In the genomic region with DNA sequence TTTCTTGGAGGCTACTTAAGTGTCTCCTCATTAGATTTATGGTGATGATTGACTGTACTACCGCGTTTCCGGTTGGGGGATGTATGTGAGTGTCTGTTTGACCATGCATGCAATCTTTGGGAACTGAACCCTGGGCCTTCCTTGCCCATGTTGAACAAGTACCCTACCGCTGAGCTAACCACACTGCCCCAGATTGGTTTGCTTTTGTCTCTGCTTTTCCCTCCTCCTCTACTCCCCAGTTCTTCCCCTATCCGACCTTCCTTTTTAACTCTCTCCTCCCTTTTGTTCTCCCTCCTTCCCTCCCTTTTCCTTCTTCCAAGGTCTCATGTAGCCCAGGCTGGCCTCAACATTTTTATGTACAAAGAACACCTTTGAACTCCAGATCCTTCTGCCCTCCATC, we compare ENCODE assay signal across 9 mouse cellular contexts. TPM values are rescaled to one million over a fixed set of nuclear protein-coding genes. Genes with fewer than 3 reads are reported as not detected.
A peak's percentile ranks its signal among the peaks of the same experiment; 100 is the strongest.
DNase-seq lines count a peak whose midpoint lies in the region; ATAC-seq and TF ChIP-seq lines count a peak whose summit lies in the region.
"Had no signal": no experiment of that assay in that cellular context is flagged by ENCODE, and none has a peak within 500 bp of the region (broad histone marks: within the 10 kb centered on the region; RNA-seq: fewer than 3 reads in every experiment).

No protein-coding gene starts in this region.

- H3K4me1 ChIP-seq in heart, embryonic 13.5 days: peaks cover 24% of the 10 kb centered on the region
- no peaks in the 10 kb centered on the region; the same call in none of the 2 replicates for H3K4me1 ChIP-seq in bone marrow, adult 2 months (ENCODE audit: control insufficient read depth, insufficient read depth, low read length)
- H3K4me1 ChIP-seq in hindbrain, embryonic 13.5 days (replicated peaks): peaks cover 13% of the 10 kb centered on the region
- H3K4me1 ChIP-seq in midbrain, embryonic 12.5 days: peaks cover 18% of the 10 kb centered on the region

- peak overlapping the region; percentile 87 for H3K4me2 ChIP-seq in heart, embryonic 13.5 days
- H3K4me2 ChIP-seq in hindbrain, embryonic 13.5 days: peak overlapping the region; percentile 82
- peak overlapping the region; percentile 76 for H3K4me2 ChIP-seq in midbrain, embryonic 12.5 days (replicated peaks)

- H3K27me3 ChIP-seq in heart, embryonic 13.5 days (replicated peaks): no peaks in the 10 kb centered on the region
- no peaks in the 10 kb centered on the region for H3K27me3 ChIP-seq in hindbrain, embryonic 13.5 days
- H3K27me3 ChIP-seq in midbrain, embryonic 12.5 days: no peaks in the 10 kb centered on the region

- H3K9me3 ChIP-seq in heart, embryonic 13.5 days: no peaks in the 10 kb centered on the region
- H3K9me3 ChIP-seq in hindbrain, embryonic 13.5 days: no peaks in the 10 kb centered on the region
- H3K9me3 ChIP-seq in midbrain, embryonic 12.5 days: no peaks in the 10 kb centered on the region

- H3K36me3 ChIP-seq in heart, embryonic 13.5 days: peaks cover 35% of the 10 kb centered on the region
- H3K36me3 ChIP-seq in hindbrain, embryonic 13.5 days: peaks cover 4% of the 10 kb centered on the region
- peaks cover 31% of the 10 kb centered on the region for H3K36me3 ChIP-seq in midbrain, embryonic 12.5 days

- DNase-seq in heart, adult 18-20 months: no peak
- DNase-seq in spleen, adult 18-20 months: no peak
- DNase-seq in cerebellum, adult 9-11 months: no peak
- no peak for DNase-seq in left cerebral cortex, adult 18-20 months (ENCODE audit: low spot score in 2 of 2)
- DNase-seq: right cerebral cortex, adult 18-20 months had no signal

- no peak for TF ChIP-seq POLR2A in bone marrow, adult 2 months (IDR thresholded peaks at IDR 0.05; ENCODE audit: borderline replicate concordance, control insufficient read depth, low read depth, low read length)

- TF ChIP-seq CTCF in bone marrow, adult 2 months (IDR thresholded peaks at IDR 0.05; ENCODE audit: control insufficient read depth, insufficient read depth, low read length): no peak

- no peak for ATAC-seq in heart, embryonic 13.5 days (ENCODE audit: extremely low read depth, insufficient number of reproducible peaks, low FRiP score, low TSS enrichment)
- no peak for ATAC-seq in hindbrain, embryonic 13.5 days (ENCODE audit: low FRiP score)
- ATAC-seq in midbrain, embryonic 12.5 days (ENCODE audit: low FRiP score, low read depth): no peak

- WGBS in heart, embryonic 13.5 days: 9% methylated on average over 5 of the region's 5 CpGs
- WGBS in bone marrow, adult 2 months: under 1% methylated on average over 5 of the region's 5 CpGs
- WGBS in hindbrain, embryonic 13.5 days: 2% methylated on average over 5 of the region's 5 CpGs
- WGBS in midbrain, embryonic 12.5 days: 2% methylated on average over 5 of the region's 5 CpGs

- H3K4me3 ChIP-seq in heart, embryonic 13.5 days: peak overlapping the region; percentile 73
- peak overlapping the region; percentile 90 for H3K4me3 ChIP-seq in bone marrow, adult 2 months (replicated peaks; ENCODE audit: control insufficient read depth, low read depth, low read length)
- H3K4me3 ChIP-seq in hindbrain, embryonic 13.5 days: peak overlapping the region; percentile 43
- H3K4me3 ChIP-seq in midbrain, embryonic 12.5 days: peak overlapping the region; percentile 52

- peak overlapping the region; percentile 90 for H3K9ac ChIP-seq in heart, embryonic 13.5 days
- peak overlapping the region; percentile 65; the same call in 1 of the 2 replicates for H3K9ac ChIP-seq in hindbrain, embryonic 13.5 days
- H3K9ac ChIP-seq in midbrain, embryonic 12.5 days (replicated peaks): peak overlapping the region; percentile 66

- H3K27ac ChIP-seq in heart, embryonic 13.5 days (replicated peaks): no peak overlapping the region
- no peak overlapping the region for H3K27ac ChIP-seq in bone marrow, adult 2 months (ENCODE audit: control insufficient read depth, insufficient read depth, low read depth, low read length, poor library complexity)
- H3K27ac ChIP-seq in hindbrain, embryonic 13.5 days: no peak overlapping the region
- H3K27ac ChIP-seq in midbrain, embryonic 12.5 days (replicated peaks): no peak overlapping the region

RNA-seq across cellular contexts. Expression of a gene that starts 1.1 kb away (rescaled TPM):
- 99.5 and 114 TPM in 2 replicates for polyA plus RNA-seq in heart, embryonic 13.5 days (2015; fragmentation: Nextera tagmentation; extraction: Ambion mirVana)
- total RNA-seq in heart, adult 18-20 months (2021): under 1 TPM; 0.47 to 0.57 TPM
- polyA plus RNA-seq in bone marrow, adult 2 months (2011; ENCODE audit: insufficient read depth, insufficient read length, low replicate concordance, missing spikeins): 68.0 and 69.5 TPM in 2 replicates
- 36.9 and 42.1 TPM in 2 replicates for polyA plus RNA-seq in hindbrain, embryonic 13.5 days (2015; fragmentation: Nextera tagmentation; extraction: Ambion mirVana)
- polyA plus RNA-seq in midbrain, embryonic 12.5 days (2016; fragmentation: Nextera tagmentation; extraction: Ambion mirVana): 155 and 160 TPM in 2 replicates
- total RNA-seq in left cerebral cortex, adult 18-20 months (2021): under 1 TPM in 1 of 2 experiments, not detected in 1; 0.28 TPM

RNA-seq across cellular contexts. Expression of a gene that starts 17.5 kb away (rescaled TPM):
- polyA plus RNA-seq in heart, embryonic 13.5 days (2015; fragmentation: Nextera tagmentation; extraction: Ambion mirVana): 21.3 and 22.4 TPM in 2 replicates
- 10 to 100 TPM; 15.3 to 16.5 TPM for total RNA-seq in heart, adult 18-20 months (2021)
- 6.4 and 12.8 TPM in 2 replicates for polyA plus RNA-seq in bone marrow, adult 2 months (2011; ENCODE audit: insufficient read depth, insufficient read length, low replicate concordance, missing spikeins)
- 33.6 and 33.8 TPM in 2 replicates for polyA plus RNA-seq in hindbrain, embryonic 13.5 days (2015; fragmentation: Nextera tagmentation; extraction: Ambion mirVana)
- polyA plus RNA-seq in midbrain, embryonic 12.5 days (2016; fragmentation: Nextera tagmentation; extraction: Ambion mirVana): 36.7 and 39.0 TPM in 2 replicates
- total RNA-seq in left cerebral cortex, adult 18-20 months (2021): 10 to 100 TPM; 33.0 to 35.3 TPM

RNA-seq across cellular contexts. Expression of a gene that starts 17.6 kb away (rescaled TPM):
- 12.0 and 12.5 TPM in 2 replicates for polyA plus RNA-seq in heart, embryonic 13.5 days (2015; fragmentation: Nextera tagmentation; extraction: Ambion mirVana)
- 1 to 10 TPM; 8.5 to 8.8 TPM for total RNA-seq in heart, adult 18-20 months (2021)
- 6.5 and 14.4 TPM in 2 replicates for polyA plus RNA-seq in bone marrow, adult 2 months (2011; ENCODE audit: insufficient read depth, insufficient read length, low replicate concordance, missing spikeins)
- 22.9 and 24.8 TPM in 2 replicates for polyA plus RNA-seq in hindbrain, embryonic 13.5 days (2015; fragmentation: Nextera tagmentation; extraction: Ambion mirVana)
- polyA plus RNA-seq in midbrain, embryonic 12.5 days (2016; fragmentation: Nextera tagmentation; extraction: Ambion mirVana): 24.1 and 27.6 TPM in 2 replicates
- total RNA-seq in left cerebral cortex, adult 18-20 months (2021): 10 to 100 TPM; 42.2 to 42.9 TPM
